Mouse (Mus musculus) lung, adult 2 months (tissue): ENCODE measurements around the gene Islr.

Experiments
- CTCF ChIP-seq: fragments of 200-500 bp; IDR thresholded peaks from 2 replicates; pipeline ENCODE4 v1.5.1; 2011; ENCODE audit warnings: mild to moderate bottlenecking, low read length, control low read depth; ENCODE audit not compliant: insufficient read depth
- POLR2A ChIP-seq: fragments of 200-500 bp; IDR thresholded peaks from 2 replicates; pipeline ENCODE4 v1.6.1; 2011; ENCODE audit warnings: low read depth, mild to moderate bottlenecking, control low read depth, low read length, borderline replicate concordance; ENCODE audit errors: extremely low read depth

- no peak for TF ChIP-seq POLR2A
- TF ChIP-seq CTCF, result no peak
Observed at GRCm38 (mm10) chr9:58250322-58250721, 46.2 kb upstream of the Islr start.
